Mouse (Mus musculus): ENCODE measurements around the gene Nup214. TPM values are rescaled to one million over a fixed set of nuclear protein-coding genes. Genes with fewer than 3 reads are reported as not detected.

The Nup214 gene
- polyA plus RNA-seq, 1 experiment from 2014 or later, result 104 TPM

- Histone ChIP-seq H3K4me1 (peaks cover 41% of the 10 kb centered on the region), H3K27ac (replicated peaks) (peak overlapping the region; percentile 90)
- 31% methylated on average over 9 of the region's 9 CpGs for WGBS
Measured at GRCm38 (mm10) chr2:31950966-31951365, 23.3 kb upstream of the Nup214 start.

GRCm38 (mm10) chr2:31952236-31952635 lies 22.0 kb upstream of the Nup214 start:
- DNase-seq (ENCODE audit: low spot score), result no peak
- Histone ChIP-seq H3K4me1 (peaks cover 41% of the 10 kb centered on the region), H3K27ac (replicated peaks) (no peak overlapping the region), H3K27me3 (ENCODE audit: low read depth, poor library complexity, severe bottlenecking) (peaks cover 20% of the 10 kb centered on the region), H3K4me3 (no peak overlapping the region), H3K36me3 (peaks cover 39% of the 10 kb centered on the region), H3K9me3 (replicated peaks) (no peaks in the 10 kb centered on the region)
- 92% methylated on average over 10 of the region's 10 CpGs for WGBS

More at GRCm38 (mm10) chr2:31950966-31951365, 23.3 kb upstream of the Nup214 start:
- DNase-seq (ENCODE audit: low spot score), result no peak
- Histone ChIP-seq H3K9me3 (replicated peaks) (no peaks in the 10 kb centered on the region), H3K4me3 (peak overlapping the region; percentile 94), H3K36me3 (peaks cover 34% of the 10 kb centered on the region), H3K27me3 (ENCODE audit: low read depth, poor library complexity, severe bottlenecking) (peaks cover 20% of the 10 kb centered on the region)

- Histone ChIP-seq H3K9me3 (replicated peaks) (no peaks in the 10 kb centered on the region), H3K27me3 (ENCODE audit: low read depth, poor library complexity, severe bottlenecking) (peaks cover 20% of the 10 kb centered on the region), H3K4me3 (no peak overlapping the region), H3K4me1 (peaks cover 41% of the 10 kb centered on the region), H3K36me3 (peaks cover 44% of the 10 kb centered on the region), H3K27ac (replicated peaks) (no peak overlapping the region)
- no peak for DNase-seq (ENCODE audit: low spot score)
- 94% methylated on average over 3 of the region's 3 CpGs for WGBS
Measured at GRCm38 (mm10) chr2:31952725-31953124, 21.5 kb upstream of the Nup214 start.

GRCm38 (mm10) chr2:31953687-31954086 lies 20.5 kb upstream of the Nup214 start:
- WGBS, result 83% methylated on average over 8 of the region's 8 CpGs
- Histone ChIP-seq H3K4me3 (no peak overlapping the region), H3K36me3 (peaks cover 48% of the 10 kb centered on the region), H3K27ac (replicated peaks) (no peak overlapping the region), H3K27me3 (ENCODE audit: low read depth, poor library complexity, severe bottlenecking) (peaks cover 20% of the 10 kb centered on the region), H3K9me3 (replicated peaks) (no peaks in the 10 kb centered on the region), H3K4me1 (peaks cover 41% of the 10 kb centered on the region)
- no peak for DNase-seq (ENCODE audit: low spot score)

GRCm38 (mm10) chr2:31954779-31955181 lies 19.5 kb upstream of the Nup214 start:
- Histone ChIP-seq H3K4me1 (peaks cover 35% of the 10 kb centered on the region), H3K27me3 (ENCODE audit: low read depth, poor library complexity, severe bottlenecking) (peaks cover 9% of the 10 kb centered on the region; the same call in 1 of the 2 replicates), H3K9me3 (replicated peaks) (no peaks in the 10 kb centered on the region), H3K27ac (replicated peaks) (no peak overlapping the region), H3K36me3 (peaks cover 59% of the 10 kb centered on the region), H3K4me3 (no peak overlapping the region)
- no peak for DNase-seq (ENCODE audit: low spot score)
- 90% methylated on average over 9 of the region's 9 CpGs for WGBS

GRCm38 (mm10) chr2:31955686-31956085 lies 18.6 kb upstream of the Nup214 start:
- Histone ChIP-seq H3K27ac (replicated peaks) (no peak overlapping the region), H3K4me1 (peaks cover 26% of the 10 kb centered on the region), H3K36me3 (peaks cover 68% of the 10 kb centered on the region), H3K27me3 (ENCODE audit: low read depth, poor library complexity, severe bottlenecking) (peaks cover 8% of the 10 kb centered on the region; the same call in 1 of the 2 replicates), H3K9me3 (replicated peaks) (no peaks in the 10 kb centered on the region), H3K4me3 (no peak overlapping the region)
- WGBS, result 83% methylated on average over 5 of the region's 5 CpGs
- DNase-seq (ENCODE audit: low spot score), result no peak

GRCm38 (mm10) chr2:31957211-31957610 lies 17.0 kb upstream of the Nup214 start:
- WGBS, result 90% methylated on average over 10 of the region's 10 CpGs
- Histone ChIP-seq H3K4me3 (no peak overlapping the region), H3K4me1 (peaks cover 10% of the 10 kb centered on the region), H3K36me3 (peaks cover 81% of the 10 kb centered on the region), H3K27ac (replicated peaks) (no peak overlapping the region), H3K9me3 (replicated peaks) (no peaks in the 10 kb centered on the region), H3K27me3 (ENCODE audit: low read depth, poor library complexity, severe bottlenecking) (no peaks in the 10 kb centered on the region)
- no peak for DNase-seq (ENCODE audit: low spot score)

GRCm38 (mm10) chr2:31960986-31961385 lies 13.2 kb upstream of the Nup214 start:
- no peak for DNase-seq (ENCODE audit: low spot score)
- WGBS, result 94% methylated on average over 8 of the region's 8 CpGs
- Histone ChIP-seq H3K4me1 (no peaks in the 10 kb centered on the region), H3K36me3 (peaks cover 86% of the 10 kb centered on the region), H3K4me3 (no peak overlapping the region), H3K27me3 (ENCODE audit: low read depth, poor library complexity, severe bottlenecking) (no peaks in the 10 kb centered on the region), H3K9me3 (replicated peaks) (no peaks in the 10 kb centered on the region), H3K27ac (replicated peaks) (no peak overlapping the region)

- Histone ChIP-seq H3K27ac (replicated peaks) (no peak overlapping the region), H3K36me3 (peaks cover 87% of the 10 kb centered on the region), H3K4me3 (no peak overlapping the region), H3K9me3 (replicated peaks) (no peaks in the 10 kb centered on the region), H3K27me3 (ENCODE audit: low read depth, poor library complexity, severe bottlenecking) (no peaks in the 10 kb centered on the region), H3K4me1 (no peaks in the 10 kb centered on the region)
- no peak for DNase-seq (ENCODE audit: low spot score)
- WGBS, result 76% methylated on average over 4 of the region's 4 CpGs
Measured at GRCm38 (mm10) chr2:31961791-31962222, 12.4 kb upstream of the Nup214 start.

- DNase-seq (ENCODE audit: low spot score), result no peak
- Histone ChIP-seq H3K9me3 (replicated peaks) (no peaks in the 10 kb centered on the region), H3K27ac (replicated peaks) (0 out of 2 replicates have a peak overlapping the region, but pooled peaks have one; percentile 23), H3K4me1 (no peaks in the 10 kb centered on the region), H3K36me3 (peaks cover 87% of the 10 kb centered on the region), H3K4me3 (no peak overlapping the region), H3K27me3 (ENCODE audit: low read depth, poor library complexity, severe bottlenecking) (no peaks in the 10 kb centered on the region)
- WGBS, result 76% methylated on average over 8 of the region's 8 CpGs
Measured at GRCm38 (mm10) chr2:31962501-31963224, 11.6 kb upstream of the Nup214 start.

GRCm38 (mm10) chr2:31963491-31963890 lies 10.7 kb upstream of the Nup214 start:
- H3K9me3 ChIP-seq (replicated peaks), result no peaks in the 10 kb centered on the region
- 90% methylated on average over 7 of the region's 7 CpGs for WGBS
- no peak overlapping the region for H3K4me3 ChIP-seq
- no peak for DNase-seq (ENCODE audit: low spot score)
- no peaks in the 10 kb centered on the region for H3K27me3 ChIP-seq (ENCODE audit: low read depth, poor library complexity, severe bottlenecking)
- no peaks in the 10 kb centered on the region for H3K4me1 ChIP-seq
- H3K27ac ChIP-seq (replicated peaks), result no peak overlapping the region
- H3K36me3 ChIP-seq, result peaks cover 92% of the 10 kb centered on the region

GRCm38 (mm10) chr2:31964191-31964590 lies 10.0 kb upstream of the Nup214 start:
- no peak for DNase-seq (ENCODE audit: low spot score)
- peaks cover 92% of the 10 kb centered on the region for H3K36me3 ChIP-seq
- no peak overlapping the region for H3K4me3 ChIP-seq
- 96% methylated on average over 3 of the region's 3 CpGs for WGBS
- no peaks in the 10 kb centered on the region for H3K9me3 ChIP-seq (replicated peaks)
- no peaks in the 10 kb centered on the region for H3K4me1 ChIP-seq
- no peaks in the 10 kb centered on the region for H3K27me3 ChIP-seq (ENCODE audit: low read depth, poor library complexity, severe bottlenecking)
- no peak overlapping the region for H3K27ac ChIP-seq (replicated peaks)

- no peak for DNase-seq (ENCODE audit: low spot score)
- Histone ChIP-seq H3K36me3 (peaks cover 91% of the 10 kb centered on the region), H3K4me3 (no peak overlapping the region), H3K9me3 (replicated peaks) (no peaks in the 10 kb centered on the region), H3K27me3 (ENCODE audit: low read depth, poor library complexity, severe bottlenecking) (no peaks in the 10 kb centered on the region), H3K27ac (replicated peaks) (no peak overlapping the region), H3K4me1 (no peaks in the 10 kb centered on the region)
Measured at GRCm38 (mm10) chr2:31965110-31965509, 9.1 kb upstream of the Nup214 start.
